Mouse (Mus musculus): ENCODE measurements around the gene Nfia. TPM values are rescaled to one million over a fixed set of nuclear protein-coding genes. Genes with fewer than 3 reads are reported as not detected.
A peak's percentile ranks its signal among the peaks of the same experiment; 100 is the strongest.

Nfia gene
- polyA plus RNA-seq, 1 experiment from 2014 or later, result 17.6 TPM

DNA sequence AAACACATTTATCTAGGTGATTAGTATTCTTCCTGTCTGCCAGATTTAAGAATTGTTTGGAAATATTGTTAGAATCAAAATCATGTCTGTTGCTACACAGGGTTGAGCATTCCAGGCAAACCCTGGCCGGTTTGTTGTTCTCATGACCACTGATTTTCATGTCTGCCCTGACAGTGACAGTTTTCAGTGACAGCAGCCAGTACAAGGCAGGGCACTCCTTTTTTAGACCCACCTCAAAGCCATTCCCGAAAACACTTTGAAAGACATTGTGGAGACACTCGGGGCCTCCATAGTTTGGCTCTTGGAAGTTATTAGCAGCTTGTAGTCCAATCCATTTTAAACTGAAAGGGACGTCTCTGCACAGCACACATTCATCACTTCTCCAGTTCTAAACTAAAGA, 41.5 kb downstream of the Nfia start:
- DNase-seq (ENCODE audit: extremely low spot score, low spot score), result no peak
- H3K27me3 ChIP-seq (ENCODE audit: poor library complexity, severe bottlenecking), result no peaks in the 10 kb centered on the region
- no peaks in the 10 kb centered on the region for H3K36me3 ChIP-seq (replicated peaks)
- no peak overlapping the region for H3K4me3 ChIP-seq
- no peaks in the 10 kb centered on the region for H3K9me3 ChIP-seq
- H3K27ac ChIP-seq, result no peak overlapping the region
- peaks cover 4% of the 10 kb centered on the region; the same call in 1 of the 2 replicates for H3K4me1 ChIP-seq
- 89% methylated on average over 4 of the region's 4 CpGs for WGBS

DNA sequence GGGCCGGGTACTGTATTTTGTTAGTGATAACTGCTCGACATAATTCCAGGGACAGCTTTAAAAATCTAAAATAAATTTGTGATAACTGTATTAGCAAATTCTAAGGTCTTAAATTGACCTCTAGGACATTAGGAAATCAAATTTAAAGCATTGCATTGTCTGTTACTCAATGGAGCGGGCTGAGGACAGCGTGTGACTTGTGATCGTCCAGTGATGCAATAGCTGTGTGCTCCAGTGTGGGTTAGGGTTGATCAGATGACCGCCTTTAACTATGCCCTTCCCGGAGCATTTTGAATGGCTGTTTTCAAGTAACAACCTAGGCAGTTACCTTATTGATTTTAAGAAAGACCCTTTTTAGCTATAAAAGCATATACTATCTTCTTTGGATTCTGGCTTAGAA, 42.0 kb downstream of the Nfia start:
- no peak overlapping the region for H3K27ac ChIP-seq
- H3K9me3 ChIP-seq, result no peaks in the 10 kb centered on the region
- H3K27me3 ChIP-seq (ENCODE audit: poor library complexity, severe bottlenecking), result no peaks in the 10 kb centered on the region
- 89% methylated on average over 7 of the region's 7 CpGs for WGBS
- H3K4me3 ChIP-seq, result no peak overlapping the region
- no peak for DNase-seq (ENCODE audit: extremely low spot score, low spot score)
- no peaks in the 10 kb centered on the region for H3K36me3 ChIP-seq (replicated peaks)
- peaks cover 8% of the 10 kb centered on the region; the same call in 1 of the 2 replicates for H3K4me1 ChIP-seq

DNA sequence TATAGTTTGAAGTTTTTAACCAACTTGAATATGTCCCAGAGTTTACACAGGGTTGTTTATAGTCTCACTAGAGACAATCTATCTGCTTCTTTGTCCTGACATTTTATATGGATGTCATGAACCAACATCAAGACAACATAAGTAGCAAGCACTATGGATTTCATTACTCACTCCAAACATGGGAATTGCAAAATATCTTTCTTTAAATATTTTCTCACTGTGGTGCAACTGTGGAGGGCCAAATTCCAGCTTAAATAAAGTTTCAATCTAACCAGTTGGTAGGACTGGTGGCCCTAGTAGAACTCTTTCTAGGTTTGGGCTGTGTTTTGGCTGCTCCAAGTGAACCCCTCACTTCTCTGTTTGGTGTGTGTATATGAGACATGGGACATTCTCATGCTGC, 43.5 kb downstream of the Nfia start:
- no peak for DNase-seq (ENCODE audit: extremely low spot score, low spot score)
- no peak overlapping the region for H3K27ac ChIP-seq
- peaks cover 8% of the 10 kb centered on the region; the same call in 1 of the 2 replicates for H3K4me1 ChIP-seq
- H3K36me3 ChIP-seq (replicated peaks), result no peaks in the 10 kb centered on the region
- H3K4me3 ChIP-seq, result no peak overlapping the region
- no peaks in the 10 kb centered on the region for H3K9me3 ChIP-seq
- H3K27me3 ChIP-seq (ENCODE audit: poor library complexity, severe bottlenecking), result no peaks in the 10 kb centered on the region

DNA sequence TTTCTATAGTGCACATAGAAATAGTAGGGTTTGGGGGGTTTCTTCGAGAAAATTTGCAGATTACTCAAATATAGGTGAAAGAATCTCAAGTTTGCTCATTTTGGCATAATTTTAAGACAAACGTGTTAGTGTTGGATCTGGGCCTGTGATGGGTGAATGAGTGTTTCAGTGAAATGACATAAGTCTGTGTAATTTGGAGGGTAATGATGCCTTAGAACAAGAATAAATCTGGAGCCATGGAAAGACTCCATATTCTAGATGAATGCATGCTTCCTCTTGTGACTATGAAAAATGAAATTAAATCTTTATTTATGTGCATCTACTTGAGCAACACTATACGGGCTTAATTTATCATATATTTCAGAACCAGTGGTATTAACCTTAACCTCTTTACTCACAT, 44.2 kb downstream of the Nfia start:
- DNase-seq (ENCODE audit: extremely low spot score, low spot score), result no peak
- Histone ChIP-seq H3K4me1 (peaks cover 8% of the 10 kb centered on the region; the same call in 1 of the 2 replicates), H3K27me3 (ENCODE audit: poor library complexity, severe bottlenecking) (no peaks in the 10 kb centered on the region), H3K36me3 (replicated peaks) (no peaks in the 10 kb centered on the region), H3K9me3 (no peaks in the 10 kb centered on the region), H3K27ac (no peak overlapping the region), H3K4me3 (no peak overlapping the region)
- 85% methylated on average over 3 of the region's 3 CpGs for WGBS

DNA sequence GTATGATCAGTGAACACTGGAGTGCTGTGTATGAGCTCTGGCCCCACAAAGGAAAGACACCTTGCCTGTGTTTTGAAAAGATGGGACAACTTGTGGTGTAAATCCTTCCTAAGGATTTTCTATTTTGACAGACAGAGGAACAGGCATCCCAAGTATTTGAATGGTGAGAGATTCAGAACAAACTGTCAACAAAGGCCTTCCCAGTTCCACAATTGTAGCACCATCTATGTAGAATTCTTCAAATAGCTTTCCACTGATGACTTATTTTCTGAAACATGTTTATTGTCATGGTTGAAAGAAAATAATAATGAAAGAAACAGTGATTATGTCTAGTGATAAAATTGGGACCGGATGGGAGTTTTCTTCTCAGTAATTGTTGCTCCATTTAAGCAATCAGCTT, 45.2 kb downstream of the Nfia start:
- 92% methylated on average over 1 of the region's 1 CpGs for WGBS
- H3K4me1 ChIP-seq, result peaks cover 8% of the 10 kb centered on the region; the same call in 1 of the 2 replicates
- DNase-seq (ENCODE audit: extremely low spot score, low spot score), result no peak
- H3K4me3 ChIP-seq, result no peak overlapping the region
- H3K9me3 ChIP-seq, result no peaks in the 10 kb centered on the region
- no peaks in the 10 kb centered on the region for H3K36me3 ChIP-seq (replicated peaks)
- H3K27me3 ChIP-seq (ENCODE audit: poor library complexity, severe bottlenecking), result no peaks in the 10 kb centered on the region
- H3K27ac ChIP-seq, result no peak overlapping the region

DNA sequence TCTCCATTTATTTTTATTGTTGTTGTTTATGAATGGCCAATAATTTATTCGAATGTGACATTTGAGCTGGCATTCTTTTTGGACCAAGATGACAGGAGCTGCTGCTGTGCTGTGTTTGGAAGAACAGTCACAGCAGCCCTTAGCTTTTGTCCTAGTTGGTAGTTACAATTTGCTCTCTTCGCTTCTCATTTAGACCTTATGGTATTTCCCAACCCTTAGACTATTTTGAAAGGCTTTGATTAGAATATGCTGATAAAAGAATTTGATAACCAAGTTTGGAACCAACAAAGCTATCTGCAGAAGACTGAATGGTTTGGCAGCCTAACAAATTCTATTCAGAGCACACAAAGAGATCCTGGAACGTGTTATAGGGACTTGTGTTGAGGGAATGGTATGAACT, 46.0 kb downstream of the Nfia start:
- no peak overlapping the region for H3K27ac ChIP-seq
- H3K36me3 ChIP-seq (replicated peaks), result no peaks in the 10 kb centered on the region
- no peaks in the 10 kb centered on the region for H3K9me3 ChIP-seq
- 88% methylated on average over 3 of the region's 3 CpGs for WGBS
- H3K27me3 ChIP-seq (ENCODE audit: poor library complexity, severe bottlenecking), result peaks cover 4% of the 10 kb centered on the region; the same call in 1 of the 2 replicates
- no peak for DNase-seq (ENCODE audit: extremely low spot score, low spot score)
- peaks cover 8% of the 10 kb centered on the region; the same call in 1 of the 2 replicates for H3K4me1 ChIP-seq
- H3K4me3 ChIP-seq, result no peak overlapping the region

DNA sequence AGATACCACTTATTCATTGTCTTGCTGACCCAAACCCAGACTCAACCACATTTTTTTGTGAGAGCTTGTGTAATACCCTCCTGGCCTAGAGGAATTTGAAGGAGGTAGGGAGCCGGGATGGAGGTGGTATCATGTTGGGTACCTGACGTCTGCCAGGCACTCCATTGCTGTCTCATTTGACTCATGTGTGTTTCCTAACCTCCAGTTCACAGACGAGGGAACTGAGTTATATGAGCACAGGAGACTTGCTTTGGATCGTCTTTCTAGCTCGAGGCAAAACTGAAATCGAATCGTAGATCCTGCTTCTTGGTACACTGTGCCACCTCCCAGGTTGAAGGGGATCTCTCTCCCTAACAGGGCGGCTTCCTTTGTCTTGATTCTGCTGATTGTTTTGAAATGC, 46.6 kb downstream of the Nfia start:
- Histone ChIP-seq H3K27me3 (ENCODE audit: poor library complexity, severe bottlenecking) (peaks cover 8% of the 10 kb centered on the region; the same call in 1 of the 2 replicates), H3K27ac (no peak overlapping the region), H3K36me3 (replicated peaks) (no peaks in the 10 kb centered on the region), H3K9me3 (no peaks in the 10 kb centered on the region), H3K4me1 (peaks cover 11% of the 10 kb centered on the region), H3K4me3 (no peak overlapping the region)
- DNase-seq (ENCODE audit: extremely low spot score, low spot score), result no peak
- WGBS, result 83% methylated on average over 8 of the region's 8 CpGs

DNA sequence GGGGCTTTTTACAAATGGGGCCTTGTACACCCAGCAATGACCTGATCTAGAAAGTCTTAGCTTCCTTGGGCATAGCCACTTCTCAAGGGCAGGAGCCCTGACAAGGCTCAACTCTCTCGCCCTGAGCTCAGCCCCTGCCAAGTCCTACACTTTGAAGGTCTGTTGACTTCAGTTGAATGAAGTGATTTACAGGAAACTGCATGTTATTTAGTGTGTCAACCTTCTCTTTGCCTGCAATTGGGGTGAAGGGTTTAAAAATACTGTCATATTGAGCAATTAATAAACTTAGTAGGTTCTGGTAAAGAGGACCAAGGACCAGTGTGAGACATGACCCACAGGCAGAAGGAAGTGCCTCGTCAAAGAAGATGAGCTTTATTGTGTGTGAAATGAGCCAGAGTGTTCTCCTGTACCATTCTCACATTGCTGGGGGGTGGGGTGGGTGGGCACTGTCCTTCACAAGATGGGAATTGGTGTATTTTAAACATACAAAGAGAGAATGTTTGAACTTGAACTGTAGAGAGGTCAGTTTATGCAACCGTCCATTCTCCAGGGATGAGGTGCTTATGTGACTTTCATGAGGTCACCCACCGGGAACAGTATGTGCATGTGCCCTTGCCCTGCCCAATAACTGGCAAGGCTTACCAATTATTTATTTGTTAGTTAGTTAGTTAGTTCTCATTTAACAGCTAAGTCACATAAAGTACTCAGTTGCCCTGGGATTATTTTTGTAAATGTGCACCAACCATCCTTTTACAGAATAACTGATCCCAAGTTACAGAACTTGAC, 48.1 kb downstream of the Nfia start:
- H3K36me3 ChIP-seq (replicated peaks), result no peaks in the 10 kb centered on the region
- 84% methylated on average over 4 of the region's 4 CpGs for WGBS
- DNase-seq (ENCODE audit: extremely low spot score, low spot score), result no peak
- peaks cover 27% of the 10 kb centered on the region for H3K4me1 ChIP-seq
- peaks cover 8% of the 10 kb centered on the region; the same call in 1 of the 2 replicates for H3K27me3 ChIP-seq (ENCODE audit: poor library complexity, severe bottlenecking)
- no peaks in the 10 kb centered on the region for H3K9me3 ChIP-seq
- no peak overlapping the region for H3K27ac ChIP-seq
- no peak overlapping the region for H3K4me3 ChIP-seq

DNA sequence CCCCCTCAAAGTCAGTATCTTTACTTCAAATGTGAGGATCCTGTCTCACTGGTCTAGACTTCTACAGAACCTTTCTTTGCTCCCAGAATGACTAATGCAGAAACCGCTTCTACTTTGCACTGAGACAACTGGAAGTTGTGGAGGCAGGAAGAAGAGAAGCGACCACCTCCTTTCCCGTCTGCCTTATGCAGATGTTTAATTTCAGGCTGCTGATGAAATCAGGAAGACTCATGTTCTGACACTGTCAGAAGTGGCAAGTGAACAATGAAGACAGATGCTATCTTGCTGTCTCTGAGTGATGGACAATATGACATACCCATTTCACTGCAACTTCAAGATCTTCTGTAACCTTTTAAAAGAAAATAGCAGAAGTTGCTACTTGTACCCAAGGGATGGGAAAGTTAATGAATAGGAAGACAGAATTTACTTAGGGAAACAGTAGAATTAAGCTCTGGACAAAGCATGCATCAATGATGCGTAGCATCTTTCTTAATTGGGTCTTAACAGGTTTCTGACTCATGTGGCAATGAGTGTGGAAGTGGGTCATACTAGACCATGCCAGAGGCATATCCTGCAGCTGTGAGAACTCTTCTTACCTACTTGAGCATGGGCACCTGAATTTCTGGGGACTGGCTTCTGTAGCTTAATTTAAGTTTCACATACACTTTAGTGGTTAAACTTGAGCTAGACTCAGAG, 49.2 kb downstream of the Nfia start:
- H3K4me3 ChIP-seq, result no peak overlapping the region
- 87% methylated on average over 4 of the region's 4 CpGs for WGBS

DNA sequence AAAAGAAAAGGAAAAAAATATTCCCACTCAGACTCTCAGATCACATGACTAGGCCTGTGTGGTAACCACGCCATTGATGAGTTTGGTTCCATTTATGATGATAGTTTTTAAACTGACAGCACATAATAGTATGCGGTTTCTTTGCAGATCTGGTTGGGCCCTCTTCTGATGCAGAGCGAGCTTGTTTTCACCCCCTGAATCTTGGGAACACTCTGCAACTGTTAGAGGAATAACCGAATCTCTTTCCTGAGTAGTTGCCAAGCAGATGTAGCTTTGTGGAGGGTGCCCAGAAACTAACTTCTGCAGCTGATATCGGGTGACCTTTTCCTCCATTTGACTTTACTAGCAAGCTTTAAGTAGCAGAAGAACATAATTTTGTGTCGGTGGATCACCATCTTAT, 51.0 kb downstream of the Nfia start:
- peaks cover 16% of the 10 kb centered on the region for H3K27me3 ChIP-seq (ENCODE audit: poor library complexity, severe bottlenecking)
- no peak overlapping the region for H3K4me3 ChIP-seq
- no peaks in the 10 kb centered on the region for H3K9me3 ChIP-seq
- DNase-seq (ENCODE audit: extremely low spot score, low spot score), result no peak
- peaks cover 53% of the 10 kb centered on the region for H3K4me1 ChIP-seq
- H3K27ac ChIP-seq, result no peak overlapping the region
- 89% methylated on average over 6 of the region's 6 CpGs for WGBS
- no peaks in the 10 kb centered on the region for H3K36me3 ChIP-seq (replicated peaks)

More for the DNA sequence above, 49.2 kb downstream of the Nfia start:
- Histone ChIP-seq H3K4me1 (peaks cover 37% of the 10 kb centered on the region), H3K27ac (no peak overlapping the region), H3K36me3 (replicated peaks) (no peaks in the 10 kb centered on the region), H3K27me3 (ENCODE audit: poor library complexity, severe bottlenecking) (peaks cover 8% of the 10 kb centered on the region; the same call in 1 of the 2 replicates), H3K9me3 (no peaks in the 10 kb centered on the region)
- no peak for DNase-seq (ENCODE audit: extremely low spot score, low spot score)

DNA sequence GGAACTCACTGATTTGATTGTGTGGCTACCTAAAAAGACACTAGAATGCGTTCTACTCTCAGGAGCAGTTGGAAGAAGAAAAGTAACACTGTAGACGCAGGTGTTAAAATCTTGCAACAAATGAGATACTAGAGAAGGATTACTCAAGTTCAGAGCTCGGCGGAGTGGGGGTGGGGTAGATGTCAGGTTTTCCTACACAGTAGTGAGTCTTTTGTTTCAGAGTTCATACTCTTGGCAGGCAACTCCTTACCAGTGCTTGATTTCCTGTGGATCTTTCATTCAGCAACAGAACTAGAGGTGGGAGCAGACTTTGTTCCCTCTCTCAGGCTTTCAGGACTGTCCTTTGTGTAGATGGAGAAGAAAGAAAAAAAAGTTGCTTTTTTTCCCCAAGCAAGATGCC, 51.9 kb downstream of the Nfia start:
- Histone ChIP-seq H3K4me1 (peaks cover 53% of the 10 kb centered on the region), H3K36me3 (replicated peaks) (no peaks in the 10 kb centered on the region), H3K27me3 (ENCODE audit: poor library complexity, severe bottlenecking) (peaks cover 19% of the 10 kb centered on the region), H3K9me3 (no peaks in the 10 kb centered on the region), H3K27ac (no peak overlapping the region), H3K4me3 (no peak overlapping the region)
- DNase-seq (ENCODE audit: extremely low spot score, low spot score), result no peak
- WGBS, result 78% methylated on average over 4 of the region's 4 CpGs

DNA sequence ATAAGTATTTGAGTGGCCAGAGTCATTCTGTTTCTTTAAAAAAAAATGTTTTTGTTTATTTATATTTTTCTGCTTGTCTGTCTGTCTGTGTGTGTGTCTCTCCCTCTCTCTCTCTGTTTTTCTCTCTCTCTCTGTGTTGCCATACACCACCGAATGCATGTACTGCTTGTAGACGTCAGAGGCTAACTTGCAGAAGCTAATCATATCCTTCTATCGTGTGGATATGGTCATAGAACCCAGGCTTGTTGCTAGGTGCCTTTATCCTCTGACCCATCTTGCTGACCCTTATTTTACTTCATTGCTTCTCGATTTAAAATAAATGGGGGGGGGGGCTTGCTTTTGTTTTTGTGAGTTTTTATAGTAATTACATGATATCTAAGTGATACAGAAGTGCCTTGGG, 52.9 kb downstream of the Nfia start:
- Histone ChIP-seq H3K27me3 (ENCODE audit: poor library complexity, severe bottlenecking) (peaks cover 23% of the 10 kb centered on the region), H3K27ac (peak overlapping the region; percentile 53; the same call in 1 of the 2 replicates), H3K4me1 (peaks cover 56% of the 10 kb centered on the region), H3K36me3 (replicated peaks) (no peaks in the 10 kb centered on the region), H3K9me3 (no peaks in the 10 kb centered on the region), H3K4me3 (no peak overlapping the region)
- DNase-seq (ENCODE audit: extremely low spot score, low spot score), result no peak
- WGBS, result 60% methylated on average over 4 of the region's 4 CpGs

DNA sequence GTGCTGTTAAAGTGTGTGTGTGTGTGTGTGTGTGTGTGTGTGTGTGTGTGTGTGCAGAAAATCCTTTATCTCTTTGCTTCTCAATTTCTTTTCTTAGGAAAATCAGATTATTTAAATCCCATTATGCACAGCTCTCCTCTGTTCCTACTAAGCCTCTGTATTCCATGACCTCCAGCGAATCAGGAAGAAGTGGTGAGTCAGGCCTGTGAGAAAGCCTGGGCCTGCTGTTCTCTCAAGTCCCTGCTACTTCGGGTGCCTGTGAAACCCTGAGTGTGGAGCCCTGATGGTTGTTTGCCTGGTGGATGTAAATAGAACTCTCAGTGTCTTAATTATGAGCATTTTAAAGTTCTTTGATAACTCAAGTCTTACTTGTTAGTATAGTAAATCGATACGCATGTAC, 53.3 kb downstream of the Nfia start:
- WGBS, result 63% methylated on average over 4 of the region's 4 CpGs
- Histone ChIP-seq H3K27me3 (ENCODE audit: poor library complexity, severe bottlenecking) (peaks cover 25% of the 10 kb centered on the region), H3K9me3 (no peaks in the 10 kb centered on the region), H3K36me3 (replicated peaks) (no peaks in the 10 kb centered on the region), H3K4me1 (peaks cover 56% of the 10 kb centered on the region), H3K4me3 (no peak overlapping the region), H3K27ac (peak overlapping the region; percentile 53; the same call in 1 of the 2 replicates)
- DNase-seq (ENCODE audit: extremely low spot score, low spot score), result no peak

Data from forebrain, embryonic 10.5 days (tissue).